Mouse (Mus musculus) B cell, adult 2 months (primary cell): ENCODE results near the gene Sema3f.

Source experiments
- DNase-seq, 2 experiments: peaks; one replicate each; pipeline ENCODE4 v3.0.0; 2022

Gene Sema3f

GRCm38 (mm10) chr9:107688939-107689338 is 21.3 kb downstream of the Sema3f start:
- no peak for DNase-seq

- no peak for DNase-seq
These were observed 21.9 kb downstream of the Sema3f start for GRCm38 (mm10) chr9:107688415-107688814.

GRCm38 (mm10) chr9:107685231-107685981 is 24.9 kb downstream of the Sema3f start:
- peak; percentile 37 to 45 for DNase-seq

GRCm38 (mm10) chr9:107682405-107682804 is 27.9 kb downstream of the Sema3f start:
- DNase-seq: no peak

- DNase-seq: no peak
These were observed 30.8 kb downstream of the Sema3f start, which contains the start of gene Gnat1 for GRCm38 (mm10) chr9:107679501-107679900. Gene Gnat1, minus strand, starts transcription at chr9:107679712.

- DNase-seq: no peak
These were observed 31.4 kb downstream of the Sema3f start for GRCm38 (mm10) chr9:107678861-107679260.

GRCm38 (mm10) chr9:107677819-107678526 is 32.3 kb downstream of the Sema3f start:
- peak; percentile 87 to 89 for DNase-seq

- peak; percentile 70 to 77 for DNase-seq
These were observed 33.0 kb downstream of the Sema3f start for GRCm38 (mm10) chr9:107677091-107677784.

GRCm38 (mm10) chr9:107676302-107676701 is 34.0 kb downstream of the Sema3f start:
- DNase-seq: peak in 1 of 2 experiments; percentile 17

GRCm38 (mm10) chr9:107675671-107676301 is 34.5 kb downstream of the Sema3f start:
- peak; percentile 63 to 64 for DNase-seq

GRCm38 (mm10) chr9:107674609-107675429 is 35.5 kb downstream of the Sema3f start:
- no peak for DNase-seq

- no peak for DNase-seq
These were observed 40.0 kb downstream of the Sema3f start for GRCm38 (mm10) chr9:107670259-107670658.

GRCm38 (mm10) chr9:107669480-107669945 is 40.8 kb downstream of the Sema3f start, which contains the start of gene Slc38a3:
Gene Slc38a3, minus strand, starts transcription at chr9:107669530.
- no peak for DNase-seq

GRCm38 (mm10) chr9:107668916-107669315 is 41.4 kb downstream of the Sema3f start:
- no peak for DNase-seq

GRCm38 (mm10) chr9:107668011-107668410 is 42.3 kb downstream of the Sema3f start:
- DNase-seq: no peak

GRCm38 (mm10) chr9:107667219-107667618 is 43.1 kb downstream of the Sema3f start:
- no peak for DNase-seq

- DNase-seq: no peak
These were observed 43.5 kb downstream of the Sema3f start for GRCm38 (mm10) chr9:107666751-107667205.

GRCm38 (mm10) chr9:107665308-107665707 is 45.0 kb downstream of the Sema3f start:
- DNase-seq: no peak

- DNase-seq: no peak
These were observed 46.8 kb downstream of the Sema3f start for GRCm38 (mm10) chr9:107663525-107663924.

- no peak for DNase-seq
These were observed 47.9 kb downstream of the Sema3f start for GRCm38 (mm10) chr9:107662342-107662741.

- DNase-seq: no peak
These were observed 49.5 kb downstream of the Sema3f start for GRCm38 (mm10) chr9:107660777-107661176.

- DNase-seq: no peak
These were observed 50.3 kb downstream of the Sema3f start for GRCm38 (mm10) chr9:107659961-107660360.
